9 mouse cellular contexts compared by ENCODE assay signal in the genomic region with DNA sequence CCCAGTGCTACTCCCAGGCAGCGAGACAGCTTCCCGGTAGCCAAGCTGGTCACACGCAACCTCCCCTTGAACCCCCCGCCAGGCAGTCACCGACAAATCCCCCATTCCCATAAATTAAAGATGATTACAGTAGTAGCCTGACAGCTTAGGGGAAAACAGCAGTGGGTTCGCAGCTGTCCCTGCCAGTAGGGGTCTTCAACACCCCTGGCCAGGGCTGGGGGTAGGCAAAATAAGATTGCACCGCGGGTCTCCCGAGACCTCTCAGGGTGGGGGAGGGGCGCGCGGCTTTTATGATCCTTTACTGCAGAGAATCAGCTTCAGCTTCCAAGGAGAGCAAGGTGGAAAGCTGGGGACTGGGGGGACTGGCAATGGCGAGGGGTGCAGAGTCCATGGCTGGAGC. TPM values are rescaled to one million over a fixed set of nuclear protein-coding genes. Genes with fewer than 3 reads are reported as not detected.
DNase-seq lines count a peak whose midpoint lies in the region; ATAC-seq lines count a peak whose summit lies in the region.
"Had no signal": no experiment of that assay in that cellular context is flagged by ENCODE, and none has a peak within 500 bp of the region (broad histone marks: within the 10 kb centered on the region; RNA-seq: fewer than 3 reads in every experiment).

No protein-coding gene starts in this region.

- peaks cover 24% of the 10 kb centered on the region; the same call in 1 of the 2 replicates for H3K27me3 ChIP-seq in limb, embryonic 15.5 days

- H3K4me2 ChIP-seq in limb, embryonic 15.5 days = peak overlapping the region; percentile 29

- H3K36me3 ChIP-seq in limb, embryonic 15.5 days = no peaks in the 10 kb centered on the region

- intact Hi-C loops in heart, postnatal 14 days (cut with DNase I) = no loop called here

- H3K9ac ChIP-seq in limb, embryonic 15.5 days = no peak overlapping the region

- H3K4me3 ChIP-seq in limb, embryonic 15.5 days = no peak overlapping the region

- DNase-seq in heart, adult 11 months = peak; percentile 90
- DNase-seq in heart, postnatal 14 days = no peak
- DNase-seq in right cerebral cortex, postnatal 14 days = peak; percentile 37
- no peak for DNase-seq in right cerebral cortex, postnatal 36 days (ENCODE audit: low spot score in 2 of 2)
- no peak for DNase-seq in frontal cortex, postnatal 36 days (ENCODE audit: low spot score in 2 of 2)
- DNase-seq in adrenal gland, postnatal 10 days = no peak
- DNase-seq in yolk sac, embryonic 10.5 days (ENCODE audit: low spot score) = no peak
- DNase-seq: B cell, adult 2 months had no signal

- WGBS in limb, embryonic 15.5 days = 3% methylated on average over 13 of the region's 13 CpGs

- H3K4me1 ChIP-seq in limb, embryonic 15.5 days = peaks cover 57% of the 10 kb centered on the region

- ATAC-seq in limb, embryonic 15.5 days (ENCODE audit: insufficient number of reproducible peaks, low FRiP score, low TSS enrichment, low read depth) = no peak

- no peak overlapping the region for H3K27ac ChIP-seq in limb, embryonic 15.5 days

- H3K9me3 ChIP-seq in limb, embryonic 15.5 days = no peaks in the 10 kb centered on the region

RNA-seq across cellular contexts. Expression of gene Meox1, which starts 4.4 kb away (rescaled TPM):
- total RNA-seq in heart, postnatal 14 days (2021) = 10 to 100 TPM; 13.4 to 18.0 TPM
- polyA plus RNA-seq in limb, embryonic 15.5 days (2015; fragmentation: Nextera tagmentation; extraction: Ambion mirVana) = 15.8 and 18.6 TPM in 2 replicates
- 10 to 100 TPM; 10.1 to 11.0 TPM for total RNA-seq in adrenal gland, postnatal 10 days (2021)

Comparison
In these comparisons a context has a peak if more than half of its experiments do, and no peak if none do; other contexts are left out.
1. DNase-seq: peak in heart, adult 11 months (single experiment) and right cerebral cortex, postnatal 14 days (single experiment); none in heart, postnatal 14 days (0 of 2), right cerebral cortex, postnatal 36 days (0 of 2), frontal cortex, postnatal 36 days (0 of 2), adrenal gland, postnatal 10 days (single experiment) and yolk sac, embryonic 10.5 days (single experiment).